Mouse (Mus musculus) forebrain, embryonic 13.5 days (tissue): ENCODE results near the gene Mr1. TPM values are rescaled to one million over a fixed set of nuclear protein-coding genes. Genes with fewer than 3 reads are reported as not detected.
"Not testable (repeated sequence)": the region's sequence is repeated elsewhere in the genome, so short reads cannot be mapped to it uniquely, and the experiment has no call there.

ENCODE experiments used
- ATAC-seq: fragments of 200-750 bp; cut with Nextera tagmentation; 2 replicates; pipeline ENCODE4 v1.8.0; 2017
- H3K27ac ChIP-seq: fragments of 300-500 bp; sonication (generic); 2 replicates; pipeline ENCODE4 v1.5.1; 2015; ENCODE audit warnings: inconsistent platforms, mild to moderate bottlenecking, moderate library complexity
- H3K27me3 ChIP-seq: fragments of 300-500 bp; sonication (generic); 2 replicates; pipeline ENCODE4 v1.6.1; 2015; ENCODE audit warnings: mild to moderate bottlenecking, inconsistent platforms
- H3K36me3 ChIP-seq: fragments of 300-500 bp; sonication (generic); 2 replicates; pipeline ENCODE4 v1.6.1; 2015; ENCODE audit warnings: mild to moderate bottlenecking, inconsistent platforms; ENCODE audit not compliant: poor library complexity, severe bottlenecking
- H3K4me1 ChIP-seq: fragments of 300-500 bp; sonication (generic); 2 replicates; pipeline ENCODE4 v1.6.1; 2015; ENCODE audit warnings: inconsistent platforms
- H3K4me2 ChIP-seq: fragments of 300-500 bp; sonication (generic); 2 replicates; pipeline ENCODE4 v1.6.1; 2015; ENCODE audit warnings: inconsistent platforms, mild to moderate bottlenecking, moderate library complexity
- H3K4me3 ChIP-seq: fragments of 300-500 bp; sonication (generic); 2 replicates; pipeline ENCODE4 v1.5.1; 2015; ENCODE audit warnings: mild to moderate bottlenecking, inconsistent platforms
- H3K9ac ChIP-seq: fragments of 300-500 bp; sonication (generic); 2 replicates; pipeline ENCODE4 v1.6.1; 2015; ENCODE audit warnings: mild to moderate bottlenecking, inconsistent platforms
- H3K9me3 ChIP-seq: fragments of 300-500 bp; sonication (generic); replicated peaks from 2 replicates; pipeline ENCODE4 v1.6.1; 2016; ENCODE audit warnings: inconsistent platforms
- WGBS: fragments of 180-500 bp; shearing (Covaris S2); methylation state at CpG from one replicate; pipeline ENCODE4 v1.1.7; 2015; 5-methylcytosine and 5-hydroxymethylcytosine counted together
- polyA plus RNA-seq: library from polyadenylated mRNA; unstranded; fragments of >200 nt; fragmentation: Nextera tagmentation; extraction: Ambion mirVana; gene quantifications from 2 replicates; pipeline ENCODE4 v1.2.1, GENCODE M21; 2015

Gene Mr1
- 0.50 and 0.52 TPM in 2 replicates for polyA plus RNA-seq

- WGBS, result 60% methylated on average over 8 of the region's 8 CpGs
- no peaks in the 10 kb centered on the region for H3K36me3 ChIP-seq
- no peaks in the 10 kb centered on the region for H3K4me1 ChIP-seq
- ATAC-seq, result peak; percentile 90
- no peak within 1 kb of the TSS for H3K4me3 ChIP-seq
- H3K4me2 ChIP-seq, result no peak within 1 kb of the TSS; the same call in 1 of the 2 replicates
- no peak within 1 kb of the TSS for H3K9ac ChIP-seq
- no peaks in the 10 kb centered on the region for H3K27me3 ChIP-seq
- H3K27ac ChIP-seq, result no peak within 1 kb of the TSS
- H3K9me3 ChIP-seq, result no peaks in the 10 kb centered on the region
These were observed at the start of gene Mr1 for GRCm38 (mm10) chr1:155146572-155146980. Gene Mr1 (minus strand): TSS chr1:155146814.

DNA sequence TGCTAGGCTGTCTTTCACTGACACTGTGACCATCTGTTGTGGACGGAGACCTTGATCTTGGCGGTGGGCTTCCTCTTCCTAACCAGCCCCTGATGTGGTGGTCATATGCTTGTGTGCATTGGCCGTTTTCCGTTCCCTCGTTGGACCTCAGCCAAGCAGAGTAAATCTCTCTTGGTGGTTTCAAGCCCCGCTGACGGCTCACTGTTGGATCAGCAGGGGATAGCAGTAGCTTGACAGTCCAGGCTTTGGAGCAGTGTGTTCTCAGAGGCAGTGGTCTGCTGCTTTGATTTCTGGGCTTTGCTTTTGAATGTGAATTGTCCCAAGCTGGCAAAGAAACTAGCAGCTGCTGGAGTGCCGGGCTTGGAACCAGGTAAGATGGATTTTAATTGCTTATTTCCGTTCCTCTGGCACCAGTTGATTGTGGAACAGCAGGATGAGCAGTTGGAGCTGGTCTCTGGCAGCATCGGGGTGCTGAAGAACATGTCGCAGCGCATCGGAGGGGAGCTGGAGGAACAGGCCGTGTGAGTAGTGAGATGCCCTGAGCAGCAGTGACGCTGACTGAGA lies 46.3 kb upstream of the Mr1 start:
- Histone ChIP-seq H3K27me3 (no peaks in the 10 kb centered on the region), H3K4me3 (no peak overlapping the region), H3K9ac (no peak overlapping the region), H3K27ac (peak overlapping the region; percentile 79), H3K4me1 (peaks cover 52% of the 10 kb centered on the region), H3K36me3 (peaks cover 74% of the 10 kb centered on the region), H3K9me3 (no peaks in the 10 kb centered on the region), H3K4me2 (no peak overlapping the region)
- WGBS, result 57% methylated on average over 15 of the region's 15 CpGs
- peak; percentile 76 for ATAC-seq

GRCm38 (mm10) chr1:155191671-155192070 lies 45.1 kb upstream of the Mr1 start:
- Histone ChIP-seq H3K36me3 (peaks cover 71% of the 10 kb centered on the region), H3K4me2 (no peak overlapping the region), H3K4me3 (no peak overlapping the region), H3K9me3 (no peaks in the 10 kb centered on the region), H3K9ac (no peak overlapping the region), H3K27me3 (no peaks in the 10 kb centered on the region), H3K27ac (peak overlapping the region; percentile 48; the same call in 1 of the 2 replicates), H3K4me1 (peaks cover 45% of the 10 kb centered on the region)
- ATAC-seq, result no peak
- 38% methylated on average over 2 of the region's 2 CpGs for WGBS

DNA sequence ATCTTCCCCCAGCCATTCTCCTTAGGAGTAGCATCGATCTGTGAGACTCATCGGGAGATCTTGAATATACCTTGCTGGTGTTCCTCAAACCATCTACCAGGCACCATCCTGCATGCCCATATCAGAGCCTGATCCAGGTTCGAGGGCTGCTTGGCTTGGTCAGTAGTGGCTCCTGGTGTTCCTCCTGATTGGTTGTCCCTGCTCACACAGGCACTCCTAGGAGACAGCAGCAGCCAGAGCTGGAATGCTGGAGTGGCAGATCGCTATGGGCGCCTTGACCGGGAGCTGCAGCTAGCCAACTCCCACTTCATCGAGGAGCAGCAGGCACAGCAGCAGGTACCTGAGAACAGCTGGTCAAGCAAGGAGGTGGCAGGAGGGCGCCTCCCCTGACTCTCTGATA lies 44.6 kb upstream of the Mr1 start:
- Histone ChIP-seq H3K27me3 (no peaks in the 10 kb centered on the region), H3K9ac (no peak overlapping the region), H3K4me1 (peaks cover 40% of the 10 kb centered on the region), H3K27ac (peak overlapping the region; percentile 48; the same call in 1 of the 2 replicates), H3K36me3 (peaks cover 73% of the 10 kb centered on the region), H3K4me3 (no peak overlapping the region), H3K9me3 (no peaks in the 10 kb centered on the region), H3K4me2 (no peak overlapping the region)
- no peak for ATAC-seq
- 85% methylated on average over 8 of the region's 8 CpGs for WGBS

GRCm38 (mm10) chr1:155188656-155189055 lies 42.0 kb upstream of the Mr1 start:
- peaks cover 58% of the 10 kb centered on the region for H3K36me3 ChIP-seq
- WGBS, result 90% methylated on average over 4 of the region's 4 CpGs

GRCm38 (mm10) chr1:155184191-155184590 lies 37.6 kb upstream of the Mr1 start:
- no peaks in the 10 kb centered on the region for H3K27me3 ChIP-seq
- H3K36me3 ChIP-seq, result peaks cover 50% of the 10 kb centered on the region
- H3K27ac ChIP-seq, result no peak overlapping the region
- H3K4me2 ChIP-seq, result no peak overlapping the region
- ATAC-seq, result no peak
- no peaks in the 10 kb centered on the region for H3K9me3 ChIP-seq
- H3K4me1 ChIP-seq, result no peaks in the 10 kb centered on the region
- H3K4me3 ChIP-seq, result no peak overlapping the region
- 87% methylated on average over 3 of the region's 3 CpGs for WGBS
- no peak overlapping the region for H3K9ac ChIP-seq

More at GRCm38 (mm10) chr1:155188656-155189055, 42.0 kb upstream of the Mr1 start:
- Histone ChIP-seq H3K4me2 (no peak overlapping the region), H3K4me1 (peaks cover 19% of the 10 kb centered on the region), H3K9ac (no peak overlapping the region), H3K4me3 (no peak overlapping the region), H3K27me3 (no peaks in the 10 kb centered on the region), H3K9me3 (no peaks in the 10 kb centered on the region), H3K27ac (no peak overlapping the region)
- ATAC-seq, result no peak

DNA sequence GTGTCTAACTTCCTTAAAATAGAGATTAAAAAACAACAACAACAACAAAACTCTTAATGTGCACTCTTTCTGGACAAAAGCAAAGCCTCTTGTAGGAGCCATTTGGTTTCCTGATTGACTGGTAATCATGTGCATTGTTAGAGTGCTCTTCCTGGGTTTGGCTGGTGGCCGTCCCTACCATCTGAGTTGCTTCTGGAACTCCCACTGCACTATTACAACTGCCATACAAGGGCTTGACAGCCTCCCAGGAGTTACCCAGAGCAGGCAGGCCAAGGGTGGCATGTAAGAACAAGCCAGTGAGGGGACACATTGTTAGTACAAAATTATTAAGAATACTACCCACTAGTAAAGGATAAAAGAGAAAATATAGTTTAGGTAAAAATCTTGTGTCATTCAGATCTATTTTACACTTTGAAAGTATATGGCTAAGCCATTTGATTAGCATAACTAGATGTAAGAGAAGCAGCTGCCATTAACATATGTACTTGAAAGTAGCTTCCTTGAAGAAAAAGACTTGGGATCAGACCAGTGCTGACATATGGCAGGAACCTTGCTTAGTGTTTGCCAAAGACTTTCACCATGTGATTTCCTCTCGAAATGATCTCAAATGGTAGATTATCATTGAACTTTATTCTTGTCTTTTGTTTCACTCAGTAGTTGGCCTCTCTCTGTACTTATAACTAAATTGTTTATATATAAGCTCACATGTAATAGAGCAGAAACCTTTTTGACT lies 31.7 kb upstream of the Mr1 start:
- no peaks in the 10 kb centered on the region for H3K4me1 ChIP-seq
- H3K27ac ChIP-seq, result peak overlapping the region; percentile 14
- no peaks in the 10 kb centered on the region for H3K9me3 ChIP-seq
- H3K9ac ChIP-seq, result no peak overlapping the region
- ATAC-seq, result peak; percentile 67; the same call in 1 of the 2 replicates
- no peak overlapping the region for H3K4me2 ChIP-seq
- H3K4me3 ChIP-seq, result no peak overlapping the region
- WGBS, result 73% methylated on average over 2 of the region's 2 CpGs
- H3K36me3 ChIP-seq, result peaks cover 67% of the 10 kb centered on the region
- no peaks in the 10 kb centered on the region for H3K27me3 ChIP-seq

DNA sequence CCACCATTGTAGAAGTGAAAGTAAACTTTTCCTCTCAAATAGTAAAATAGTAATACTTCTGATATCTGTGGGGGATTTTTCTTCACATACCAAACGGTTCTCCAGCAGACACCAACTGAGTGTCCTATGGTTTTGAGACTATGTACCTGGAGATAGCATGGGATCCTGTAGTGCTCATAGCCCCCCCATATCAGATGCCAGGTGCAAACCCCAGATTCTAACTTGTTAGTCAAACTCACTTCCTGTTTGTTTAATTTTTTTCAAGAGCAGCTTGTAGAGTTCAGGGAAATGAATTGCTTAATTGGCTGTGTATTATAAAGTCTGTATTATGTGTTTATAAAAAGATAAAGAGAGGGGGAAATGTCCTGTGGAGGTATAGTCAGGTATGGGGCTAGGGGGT lies 27.8 kb upstream of the Mr1 start:
- ATAC-seq, result no peak
- Histone ChIP-seq H3K9me3 (no peaks in the 10 kb centered on the region), H3K9ac (no peak overlapping the region), H3K27ac (no peak overlapping the region), H3K4me1 (peaks cover 4% of the 10 kb centered on the region; the same call in 1 of the 2 replicates), H3K4me2 (no peak overlapping the region), H3K36me3 (peaks cover 40% of the 10 kb centered on the region), H3K27me3 (no peaks in the 10 kb centered on the region), H3K4me3 (no peak overlapping the region)
- 88% methylated on average over 1 of the region's 1 CpGs for WGBS

GRCm38 (mm10) chr1:155173644-155174016 lies 27.0 kb upstream of the Mr1 start:
- H3K4me1 ChIP-seq, H3K27ac ChIP-seq, ATAC-seq, H3K27me3 ChIP-seq, H3K4me3 ChIP-seq, H3K9me3 ChIP-seq, H3K9ac ChIP-seq, H3K4me2 ChIP-seq: not testable (repeated sequence)
- 96% methylated on average over 1 of the region's 1 CpGs for WGBS
- H3K36me3 ChIP-seq, result peaks cover 32% of the 10 kb centered on the region

DNA sequence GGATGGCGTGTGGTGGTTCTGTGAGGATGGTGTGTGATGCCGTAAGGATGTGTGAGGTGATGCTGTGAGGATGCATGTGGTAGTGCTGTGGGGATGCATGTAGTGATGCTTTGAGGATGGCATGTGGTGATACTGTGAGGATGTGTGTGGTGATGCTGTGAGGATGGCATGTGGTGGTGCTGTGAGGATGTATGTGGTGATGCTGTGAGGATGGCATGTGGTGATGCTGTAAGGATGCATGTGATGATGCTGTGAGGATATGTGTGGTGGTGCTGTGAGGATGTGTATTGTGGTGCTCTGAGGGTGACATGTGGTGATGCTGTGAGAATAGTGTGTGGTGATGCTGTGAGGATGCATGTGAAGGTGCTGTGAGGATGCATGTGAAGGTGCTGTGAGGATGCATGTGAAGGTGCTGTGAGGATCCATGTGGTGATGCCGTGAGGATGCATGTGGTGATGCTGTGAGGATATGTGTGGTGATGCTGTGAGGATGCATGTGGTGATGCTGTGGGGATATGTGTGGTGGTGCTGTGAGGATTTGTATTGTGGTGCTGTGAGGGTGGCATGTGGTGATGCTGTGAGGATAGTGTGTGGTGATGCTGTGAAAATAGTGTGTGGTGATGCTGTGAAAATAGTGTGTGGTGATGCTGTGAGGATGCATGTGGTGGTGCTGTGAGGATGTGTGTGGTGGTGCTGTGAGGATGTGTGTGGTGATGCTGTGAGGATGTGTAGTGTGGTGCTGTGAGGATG lies 26.5 kb upstream of the Mr1 start:
- Histone ChIP-seq H3K36me3 (peaks cover 29% of the 10 kb centered on the region), H3K27me3 (no peaks in the 10 kb centered on the region), H3K4me1 (peaks cover 4% of the 10 kb centered on the region; the same call in 1 of the 2 replicates), H3K27ac (no peak overlapping the region), H3K9me3 (no peaks in the 10 kb centered on the region), H3K9ac (no peak overlapping the region), H3K4me3 (no peak overlapping the region), H3K4me2 (no peak overlapping the region)
- WGBS, result 90% methylated on average over 3 of the region's 3 CpGs
- no peak for ATAC-seq

GRCm38 (mm10) chr1:155169935-155170334 lies 23.3 kb upstream of the Mr1 start:
- no peak overlapping the region for H3K4me2 ChIP-seq
- H3K9ac ChIP-seq, result no peak overlapping the region
- H3K27ac ChIP-seq, result no peak overlapping the region
- no peak overlapping the region for H3K4me3 ChIP-seq
- H3K36me3 ChIP-seq, result peaks cover 5% of the 10 kb centered on the region
- H3K27me3 ChIP-seq, result no peaks in the 10 kb centered on the region
- H3K9me3 ChIP-seq, result no peaks in the 10 kb centered on the region
- no peak for ATAC-seq
- H3K4me1 ChIP-seq, result peaks cover 4% of the 10 kb centered on the region; the same call in 1 of the 2 replicates

GRCm38 (mm10) chr1:155167453-155167852 lies 20.8 kb upstream of the Mr1 start:
- Histone ChIP-seq H3K9ac (no peak overlapping the region), H3K4me3 (no peak overlapping the region), H3K4me2 (no peak overlapping the region), H3K27ac (no peak overlapping the region), H3K4me1 (peaks cover 11% of the 10 kb centered on the region; the same call in 1 of the 2 replicates), H3K9me3 (no peaks in the 10 kb centered on the region), H3K36me3 (no peaks in the 10 kb centered on the region), H3K27me3 (no peaks in the 10 kb centered on the region)
- 89% methylated on average over 3 of the region's 3 CpGs for WGBS
- ATAC-seq, result no peak
